Mouse (Mus musculus): ENCODE results near the gene Scfd2. TPM values are rescaled to one million over a fixed set of nuclear protein-coding genes. Genes with fewer than 3 reads are reported as not detected.

Gene Scfd2
- total RNA-seq, 2 experiments from 2014 or later = 22.6 to 26.2 TPM

DNA sequence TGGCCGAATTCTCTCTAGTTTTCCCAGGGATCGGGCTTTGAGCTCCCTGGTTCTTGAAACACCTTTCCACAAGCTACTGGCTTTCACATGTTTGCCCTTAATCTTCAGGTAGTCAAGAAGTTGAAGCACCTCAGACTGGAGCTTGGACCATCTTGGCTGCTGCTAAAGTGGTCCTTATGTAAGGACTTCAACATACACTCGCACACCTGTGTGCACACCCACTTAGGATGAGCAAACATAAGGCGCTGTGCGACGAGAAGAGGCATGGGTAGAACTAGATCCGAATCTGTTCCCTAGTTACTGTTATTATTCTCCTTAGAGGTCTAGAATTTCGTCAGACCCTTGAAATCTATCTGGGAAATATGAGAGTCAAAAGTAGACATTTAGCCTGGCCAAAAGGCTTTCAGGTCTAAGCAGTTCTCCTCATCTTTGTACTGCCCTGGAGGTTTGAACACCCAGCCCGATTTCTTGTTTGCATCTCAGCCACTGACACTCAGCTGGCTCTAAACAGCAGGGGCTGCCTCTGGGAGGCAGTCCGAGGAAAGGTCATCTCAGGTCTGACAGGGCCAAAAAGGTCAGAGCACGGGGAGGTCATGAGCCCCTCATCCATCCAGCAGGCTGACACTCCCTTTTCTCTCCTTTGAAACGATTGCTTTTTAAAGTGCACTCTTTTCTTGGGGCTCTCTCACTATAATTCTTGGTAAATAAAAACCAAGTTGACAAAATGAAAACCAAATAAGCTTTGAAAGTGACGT is 290.5 kb downstream of the Scfd2 start:
- no peak for DNase-seq

GRCm38 (mm10) chr5:74240298-74240697 is 291.3 kb downstream of the Scfd2 start:
- no peak for DNase-seq

DNA sequence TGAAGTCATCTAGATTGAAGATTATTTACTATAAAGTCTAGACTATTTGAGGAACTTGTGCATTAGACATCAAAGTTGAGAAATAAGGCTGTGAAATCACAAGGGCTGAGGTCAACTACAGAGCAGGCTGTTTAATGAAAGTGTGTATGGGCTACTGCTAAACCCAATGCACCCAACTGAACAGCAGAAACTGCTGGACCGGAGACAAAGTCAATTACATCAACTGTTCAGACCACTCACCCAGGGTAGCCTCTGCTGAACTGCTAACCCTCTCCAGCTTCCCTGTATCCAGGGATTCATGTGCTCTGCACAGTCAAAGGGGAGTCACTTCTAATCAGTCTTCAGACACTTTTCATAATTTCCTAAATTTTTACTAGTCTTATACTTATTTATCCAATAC is 292.2 kb downstream of the Scfd2 start:
- no peak for DNase-seq

DNA sequence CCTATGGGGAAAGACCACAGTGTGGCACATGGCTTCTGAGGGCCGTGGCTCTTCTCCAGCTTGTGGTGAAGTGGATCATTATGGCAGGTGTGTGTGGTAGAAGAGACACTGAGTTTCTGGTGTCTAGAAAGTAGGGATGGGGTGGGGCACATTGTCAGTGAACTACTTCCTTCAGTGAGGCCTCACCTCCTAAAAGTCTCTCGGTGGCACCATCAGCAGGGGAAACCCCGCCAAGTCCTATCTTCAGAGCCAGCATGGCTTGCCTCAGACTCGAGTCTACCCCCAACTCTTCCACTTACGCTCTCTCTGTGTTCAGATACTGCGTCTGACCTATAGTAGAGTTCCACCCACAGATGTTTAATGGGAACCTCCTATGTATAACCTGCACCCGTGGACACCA is 297.8 kb downstream of the Scfd2 start:
- no peak for DNase-seq

GRCm38 (mm10) chr5:74230525-74230924 is 301.0 kb downstream of the Scfd2 start:
- no peak for DNase-seq

DNA sequence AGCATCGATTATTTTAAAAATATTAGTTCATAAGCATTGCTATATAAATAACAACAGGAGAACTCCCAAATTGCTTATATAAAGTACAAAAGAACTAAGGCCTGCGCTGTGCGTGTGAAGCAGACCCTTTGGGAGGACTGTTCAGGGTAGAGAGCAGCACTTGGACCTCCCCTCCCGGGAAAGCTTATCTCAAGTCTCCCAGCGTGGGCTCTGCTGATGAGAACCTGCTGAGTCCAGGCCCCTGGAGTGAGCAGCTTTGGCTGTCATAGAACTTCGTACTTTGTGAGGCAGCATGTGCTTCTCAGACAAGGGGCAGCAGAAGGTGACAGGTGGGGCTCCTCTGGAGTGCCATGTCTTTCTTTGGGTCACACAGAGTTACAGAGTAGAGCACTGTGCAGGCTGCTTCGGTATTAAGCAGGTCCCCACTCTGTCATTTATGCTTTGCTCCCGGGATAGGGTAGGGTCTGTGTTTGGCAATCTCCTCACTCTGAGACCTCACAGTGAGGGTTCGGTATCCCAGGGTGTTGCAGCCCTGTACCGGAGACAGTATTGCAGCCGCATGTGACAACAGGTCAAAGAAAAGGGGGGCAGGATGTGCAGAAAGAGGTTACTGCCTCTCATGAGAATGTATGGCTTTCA is 301.7 kb downstream of the Scfd2 start:
- no peak for DNase-seq

- DNase-seq = no peak
These were observed 302.6 kb downstream of the Scfd2 start for GRCm38 (mm10) chr5:74228938-74229337.

- no peak for DNase-seq
These were observed 304.2 kb downstream of the Scfd2 start for GRCm38 (mm10) chr5:74227352-74227751.

DNA sequence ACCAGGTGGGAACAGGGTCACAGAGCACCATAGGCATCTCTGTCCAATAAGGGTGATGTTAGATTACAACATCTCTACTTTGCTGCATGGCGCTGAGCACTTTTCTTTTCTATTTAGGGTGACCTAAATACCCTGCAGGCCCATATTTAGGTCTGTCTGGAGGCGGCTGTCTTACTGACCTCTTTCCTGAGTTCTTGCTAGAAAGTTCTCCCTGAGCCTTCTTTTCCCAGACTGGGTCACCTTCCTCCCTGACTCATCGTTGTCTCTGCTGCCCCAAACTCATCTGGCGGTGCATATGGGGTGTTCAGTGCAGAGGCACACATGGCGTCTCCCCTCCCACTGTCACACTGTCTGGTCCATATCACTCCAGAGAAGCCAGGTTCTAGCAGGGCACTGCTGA is 305.4 kb downstream of the Scfd2 start:
- DNase-seq = no peak

DNA sequence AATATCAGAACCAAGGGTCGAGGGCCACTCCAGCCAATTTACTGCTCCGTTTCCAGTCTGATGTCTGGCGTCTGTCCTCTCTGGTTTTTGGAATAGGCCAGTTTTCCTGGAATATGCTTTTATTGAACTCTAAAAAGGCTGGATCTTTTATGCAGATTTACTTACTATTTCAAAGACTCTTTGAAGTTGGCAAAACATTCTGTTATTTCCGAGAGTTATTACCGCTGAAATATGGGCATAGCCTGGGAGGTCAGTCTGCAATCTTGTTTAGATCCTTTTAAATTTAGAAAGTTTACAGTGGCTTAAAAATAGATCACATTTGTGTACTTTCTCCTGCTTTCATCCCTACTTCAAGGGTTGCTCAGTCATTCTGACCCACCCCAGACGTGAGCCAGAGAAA is 307.1 kb downstream of the Scfd2 start:
- no peak for DNase-seq

- no peak for DNase-seq
These were observed 308.9 kb downstream of the Scfd2 start for GRCm38 (mm10) chr5:74222626-74223025.

DNA sequence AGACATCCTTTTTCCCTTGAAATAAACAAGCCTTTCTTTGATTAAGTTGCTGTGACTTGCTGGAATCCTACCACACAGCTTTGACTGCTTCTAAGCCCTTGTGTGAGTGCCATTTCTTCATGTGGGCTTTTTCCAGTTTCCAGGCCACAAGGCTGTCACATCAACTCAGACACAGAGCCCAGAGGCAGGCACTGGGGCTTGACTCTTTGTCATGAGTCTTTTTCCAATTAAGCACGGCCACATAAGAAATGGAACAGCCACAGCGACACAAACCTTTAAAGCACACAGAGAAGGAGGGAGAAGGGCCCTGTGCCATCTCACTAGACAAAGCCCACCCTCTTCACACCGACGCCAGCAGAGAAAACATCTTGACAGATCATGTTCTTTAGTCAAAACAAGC is 313.0 kb downstream of the Scfd2 start:
- no peak for DNase-seq

DNA sequence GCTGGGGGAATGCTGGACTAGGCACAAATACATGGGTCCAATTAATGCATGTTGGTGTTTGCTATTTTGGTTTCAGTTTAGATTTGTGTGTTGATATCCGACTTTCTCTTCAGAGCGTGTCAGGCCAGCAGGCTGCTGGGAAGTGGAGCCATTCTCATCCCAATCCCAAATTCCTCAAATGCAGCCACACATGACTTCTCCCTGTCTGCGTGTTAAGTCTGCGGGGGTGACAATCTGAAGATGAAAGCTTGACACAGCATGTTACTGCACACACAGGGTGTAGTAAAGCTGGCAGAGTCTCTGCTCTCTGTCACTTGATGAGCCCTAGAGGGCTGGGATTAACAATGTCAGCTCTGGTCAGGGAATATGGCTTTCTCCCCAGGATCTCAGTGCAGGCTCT is 316.4 kb downstream of the Scfd2 start:
- no peak for DNase-seq

DNA sequence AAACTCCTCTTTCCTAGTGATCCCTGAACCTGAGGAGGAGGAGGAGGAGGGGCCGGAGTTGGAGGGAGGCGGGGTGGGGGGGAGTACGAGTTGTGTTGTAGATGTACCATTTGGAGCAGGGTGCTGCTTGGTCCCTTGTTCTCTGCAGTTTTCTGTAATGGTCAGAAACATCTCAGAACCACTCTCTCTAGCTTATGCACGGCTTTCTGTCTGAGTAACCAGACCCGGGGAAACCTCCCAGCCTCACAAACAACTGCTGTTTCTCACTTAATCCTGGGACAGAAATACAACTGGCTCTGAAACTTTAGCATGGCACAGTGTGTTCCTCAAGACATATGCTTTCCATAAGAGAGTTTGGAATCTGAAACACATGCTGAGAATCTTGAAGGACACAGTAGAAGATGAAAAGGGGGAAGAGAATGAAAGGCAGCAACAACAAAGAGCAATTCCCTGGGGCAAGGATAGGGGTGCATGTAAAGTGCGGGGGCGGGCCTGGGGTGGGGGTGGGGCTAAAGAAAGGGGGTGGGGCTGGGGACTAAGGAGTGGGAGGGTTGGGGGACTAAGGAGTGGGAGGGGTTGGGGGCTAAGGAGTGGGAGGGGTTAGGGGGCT is 317.0 kb downstream of the Scfd2 start:
- no peak for DNase-seq

GRCm38 (mm10) chr5:74211346-74211745 is 320.2 kb downstream of the Scfd2 start:
- DNase-seq = no peak

DNA sequence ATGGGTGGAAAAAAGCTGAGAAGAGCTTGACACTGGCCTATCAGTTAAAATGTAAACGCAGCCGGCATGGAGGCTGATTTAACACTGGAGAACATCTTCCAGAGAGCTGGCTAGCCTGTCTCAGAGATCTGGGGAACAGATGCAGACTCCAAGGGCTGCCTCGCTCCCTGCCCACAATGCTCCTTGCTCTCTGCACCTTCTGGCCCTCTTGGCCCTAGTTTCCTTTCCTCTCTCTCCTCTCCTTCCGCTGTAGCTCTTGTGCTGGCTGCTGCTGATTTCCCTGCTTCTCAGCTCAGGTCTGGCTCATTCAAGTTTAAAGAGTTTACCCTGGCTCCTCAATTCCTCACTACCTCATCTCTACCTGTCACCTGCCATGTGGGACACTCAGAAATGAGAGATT is 321.9 kb downstream of the Scfd2 start:
- no peak for DNase-seq

GRCm38 (mm10) chr5:74208438-74208837 is 323.1 kb downstream of the Scfd2 start:
- no peak for DNase-seq

DNA sequence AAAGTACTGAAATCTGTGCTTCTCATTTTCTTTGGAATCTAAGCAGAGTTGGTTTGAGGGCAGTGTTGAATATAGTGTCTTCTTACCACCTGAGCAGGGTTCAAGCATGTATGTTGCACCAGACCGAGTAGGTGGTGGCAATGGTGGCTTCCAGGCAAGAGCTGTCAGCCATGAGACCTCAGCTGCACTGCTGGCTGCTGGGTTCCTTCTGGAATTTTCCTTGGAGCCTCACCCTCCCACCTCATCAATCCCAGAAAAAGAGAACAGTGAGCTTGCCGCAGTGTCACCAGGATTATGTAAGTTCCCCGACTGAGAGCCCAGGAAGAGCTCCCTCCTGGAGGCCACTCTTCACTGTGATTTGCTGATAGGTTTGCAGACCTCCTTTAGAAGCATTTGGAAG is 324.4 kb downstream of the Scfd2 start:
- DNase-seq = no peak

- no peak for DNase-seq
These were observed 324.9 kb downstream of the Scfd2 start for GRCm38 (mm10) chr5:74206649-74207048.

DNA sequence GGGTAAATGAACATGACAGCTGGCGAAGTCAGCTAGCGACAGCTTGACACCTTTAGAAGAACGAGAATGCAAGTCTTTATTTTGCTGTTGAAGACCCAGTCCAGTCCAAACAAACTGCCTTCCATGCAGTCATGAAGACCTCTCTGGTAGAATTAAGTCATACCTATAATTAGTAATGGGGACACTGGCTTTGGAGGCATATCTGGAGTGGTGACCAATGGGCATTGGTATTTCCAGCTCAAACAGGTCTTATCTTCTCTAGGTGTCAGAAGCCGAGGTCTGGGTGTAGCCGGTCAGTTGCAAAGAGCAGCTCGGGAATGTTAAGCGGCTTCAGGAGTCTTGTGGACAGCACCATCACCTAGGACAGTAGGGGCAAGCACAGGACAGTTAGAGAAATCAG is 325.5 kb downstream of the Scfd2 start:
- no peak for DNase-seq

DNA sequence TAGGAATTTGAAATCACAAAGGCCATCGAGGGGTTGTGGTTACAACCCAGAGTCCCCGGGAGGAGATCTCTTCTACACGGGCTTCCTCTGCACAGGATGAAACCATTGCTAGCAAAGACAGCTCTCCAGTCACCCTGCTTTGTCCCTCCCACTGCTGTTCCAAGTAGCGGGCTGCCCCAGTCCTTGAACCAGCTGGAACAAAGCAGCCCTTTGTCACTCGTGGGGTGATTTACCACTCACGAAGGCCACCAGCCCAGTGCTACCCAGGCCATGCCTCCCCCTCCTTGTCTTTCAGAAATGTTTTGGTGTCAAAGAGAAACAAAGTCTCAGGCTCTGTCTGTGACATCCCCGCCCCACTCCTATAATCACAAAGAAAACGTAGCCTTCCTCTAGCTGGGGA is 326.1 kb downstream of the Scfd2 start:
- no peak for DNase-seq

GRCm38 (mm10) chr5:74204465-74204864 is 327.1 kb downstream of the Scfd2 start:
- no peak for DNase-seq

- DNase-seq = no peak
These were observed 329.0 kb downstream of the Scfd2 start for GRCm38 (mm10) chr5:74202515-74202914.

Measured in layer of hippocampus, postnatal 36 days (tissue).